14 mouse cellular contexts compared by ENCODE assay signal in the genomic region with DNA sequence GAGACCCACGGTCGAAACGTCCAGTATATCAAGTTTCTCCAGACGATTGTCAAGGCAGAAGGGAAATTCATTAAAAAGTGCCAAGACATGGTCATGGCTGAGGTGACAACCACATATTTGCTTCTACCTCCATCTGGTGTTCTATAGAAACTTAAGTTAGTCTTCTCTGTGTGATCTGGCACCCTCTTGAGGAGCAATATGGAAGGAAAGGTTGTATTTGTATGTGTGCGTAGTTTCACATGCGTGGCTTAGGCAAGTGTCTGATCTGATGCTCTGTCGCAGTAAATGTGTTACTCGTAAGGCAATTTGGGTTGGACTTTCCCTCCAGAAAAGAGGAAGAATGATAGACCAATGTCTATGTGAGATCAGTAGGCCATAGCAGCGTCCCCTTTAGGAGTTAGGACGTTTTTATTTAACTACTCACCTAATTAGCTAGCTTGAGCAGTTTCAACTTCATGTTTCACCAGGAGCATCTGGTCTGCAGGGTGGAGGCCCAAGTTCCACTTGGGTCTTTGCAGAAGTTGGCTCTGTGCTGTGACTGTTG.
DNase-seq lines count a peak whose midpoint lies in the region; ATAC-seq and TF ChIP-seq lines count a peak whose summit lies in the region.
"Had no signal": no experiment of that assay in that cellular context is flagged by ENCODE, and none has a peak within 500 bp of the region (broad histone marks: within the 10 kb centered on the region; RNA-seq: fewer than 3 reads in every experiment).

No protein-coding gene starts in this region.

- no peaks in the 10 kb centered on the region for H3K36me3 ChIP-seq in forebrain, embryonic 16.5 days (ENCODE audit: control insufficient read depth, insufficient read depth)
- H3K36me3 ChIP-seq in forebrain, embryonic 13.5 days (ENCODE audit: poor library complexity, severe bottlenecking) = peaks cover 27% of the 10 kb centered on the region; the same call in 1 of the 2 replicates

- H3K27ac ChIP-seq in forebrain, embryonic 16.5 days (ENCODE audit: low read length) = no peak overlapping the region
- no peak overlapping the region for H3K27ac ChIP-seq in forebrain, embryonic 13.5 days
- H3K27ac ChIP-seq in left cerebral cortex, adult 2 months = no peak overlapping the region
- H3K27ac ChIP-seq: heart, embryonic 10.5 days; hindbrain, embryonic 13.5 days; macrophage had no signal

- no peak overlapping the region for H3K4me2 ChIP-seq in forebrain, embryonic 16.5 days (ENCODE audit: low read length)
- no peak overlapping the region for H3K4me2 ChIP-seq in forebrain, embryonic 13.5 days
- H3K4me2 ChIP-seq: hindbrain, embryonic 13.5 days had no signal

- no peaks in the 10 kb centered on the region for H3K27me3 ChIP-seq in forebrain, embryonic 16.5 days (replicated peaks; ENCODE audit: control insufficient read depth, insufficient read depth, low read length)
- H3K27me3 ChIP-seq in forebrain, embryonic 13.5 days = no peaks in the 10 kb centered on the region
- H3K27me3 ChIP-seq: hindbrain, embryonic 13.5 days had no signal

- intact Hi-C loops in left cerebral cortex, adult 2 months (cut with DNase I) = no loop called here

- DNase-seq in left cerebral cortex, adult 2 months (ENCODE audit: extremely low spot score in 1 of 2, low spot score in 2 of 2) = no peak
- no peak for DNase-seq in left cerebral cortex, adult 18-20 months (ENCODE audit: low spot score in 2 of 2)
- peak; percentile 9 for DNase-seq in ES-CJ7 (ENCODE audit: low read depth, low spot score)
- DNase-seq in T-cell, adult 2 months (ENCODE audit: low spot score) = no peak
- DNase-seq in retina, postnatal 1 day = no peak
- DNase-seq: cerebellum, postnatal 14 days; kidney, postnatal 10 days; liver had no signal

- TF ChIP-seq CTCF in left cerebral cortex, adult 2 months (IDR thresholded peaks at IDR 0.05) = peak; percentile 49

- no peaks in the 10 kb centered on the region for H3K4me1 ChIP-seq in forebrain, embryonic 16.5 days (replicated peaks; ENCODE audit: control insufficient read depth, insufficient read depth, low read length)
- H3K4me1 ChIP-seq in forebrain, embryonic 13.5 days = no peaks in the 10 kb centered on the region
- H3K4me1 ChIP-seq: heart, embryonic 10.5 days; hindbrain, embryonic 13.5 days had no signal

- no peak overlapping the region for H3K9ac ChIP-seq in forebrain, embryonic 16.5 days (replicated peaks; ENCODE audit: low read depth, low read length)
- H3K9ac ChIP-seq in forebrain, embryonic 13.5 days = no peak overlapping the region
- H3K9ac ChIP-seq: hindbrain, embryonic 13.5 days had no signal

- peak; percentile 47; the same call in 1 of the 2 replicates for ATAC-seq in forebrain, embryonic 16.5 days
- no peak for ATAC-seq in forebrain, embryonic 13.5 days
- 0 out of 2 replicates have a peak, but pooled peaks have one; percentile 25 for ATAC-seq in monocyte, adult 5-6 weeks (replicated peaks; ENCODE audit: insufficient number of reproducible peaks, low FRiP score, low TSS enrichment, poor library complexity, severe bottlenecking)

- H3K9me3 ChIP-seq in forebrain, embryonic 16.5 days (ENCODE audit: control insufficient read depth, low read length) = no peaks in the 10 kb centered on the region
- H3K9me3 ChIP-seq in forebrain, embryonic 13.5 days (replicated peaks) = no peaks in the 10 kb centered on the region
- H3K9me3 ChIP-seq: heart, embryonic 10.5 days; hindbrain, embryonic 13.5 days had no signal

- no peak overlapping the region for H3K4me3 ChIP-seq in forebrain, embryonic 16.5 days (replicated peaks; ENCODE audit: low read length)
- H3K4me3 ChIP-seq in forebrain, embryonic 13.5 days = no peak overlapping the region
- no peak overlapping the region for H3K4me3 ChIP-seq in left cerebral cortex, adult 2 months
- H3K4me3 ChIP-seq: heart, embryonic 10.5 days; hindbrain, embryonic 13.5 days had no signal

- WGBS in forebrain, embryonic 16.5 days = 90% methylated on average over 10 of the region's 10 CpGs
- 93% methylated on average over 10 of the region's 10 CpGs for WGBS in forebrain, embryonic 13.5 days
